Mouse (Mus musculus) layer of hippocampus, postnatal 25 days (tissue): ENCODE results near the gene Eno2. TPM values are rescaled to one million over a fixed set of nuclear protein-coding genes. Genes with fewer than 3 reads are reported as not detected.
"Not testable (repeated sequence)": the region's sequence is repeated elsewhere in the genome, so short reads cannot be mapped to it uniquely, and the experiment has no call there.

Source experiments
- DNase-seq, 2 experiments: peaks; one replicate each; pipeline ENCODE4 v3.0.0; 2022; ENCODE audit warnings: mixed read lengths in 2 of 2, low spot score in 1 of 2; ENCODE audit errors: extremely low spot score in 1 of 2
- total RNA-seq, 2 experiments: library from RNA; stranded (reverse); gene quantifications; 2 replicates each; pipeline ENCODE4 v1.2.3; 2021

Eno2 gene
- total RNA-seq, 2 experiments from 2014 or later, result 947 to 1,030 TPM

- no peak for DNase-seq
Measured at GRCm38 (mm10) chr6:124806446-124807140, 37.1 kb upstream of the Eno2 start.

GRCm38 (mm10) chr6:124805341-124806321 lies 36.2 kb upstream of the Eno2 start:
- peak; percentile 91 to 96 for DNase-seq

- DNase-seq, result no peak
Measured at GRCm38 (mm10) chr6:124804341-124804740, 34.9 kb upstream of the Eno2 start.

GRCm38 (mm10) chr6:124803691-124804090 lies 34.2 kb upstream of the Eno2 start:
- not testable (repeated sequence) for DNase-seq

- DNase-seq, result no peak
Measured at GRCm38 (mm10) chr6:124803061-124803460, 33.6 kb upstream of the Eno2 start.

- DNase-seq, result not testable (repeated sequence)
Measured at GRCm38 (mm10) chr6:124802400-124802799, 32.9 kb upstream of the Eno2 start.

GRCm38 (mm10) chr6:124796200-124796599 lies 26.7 kb upstream of the Eno2 start:
- DNase-seq, result no peak

- no peak for DNase-seq
Measured at GRCm38 (mm10) chr6:124795781-124796180, 26.3 kb upstream of the Eno2 start.

GRCm38 (mm10) chr6:124791911-124792310 lies 22.4 kb upstream of the Eno2 start:
- DNase-seq, result no peak

GRCm38 (mm10) chr6:124790121-124790520 lies 20.6 kb upstream of the Eno2 start:
- DNase-seq, result no peak

GRCm38 (mm10) chr6:124789519-124789918 lies 20.0 kb upstream of the Eno2 start:
- DNase-seq, result no peak

- DNase-seq, result no peak
Measured at GRCm38 (mm10) chr6:124787722-124788121, 18.2 kb upstream of the Eno2 start.

GRCm38 (mm10) chr6:124786756-124787420 lies 17.4 kb upstream of the Eno2 start:
- DNase-seq, result no peak

GRCm38 (mm10) chr6:124782436-124782835 lies 13.0 kb upstream of the Eno2 start:
- DNase-seq, result no peak

- no peak for DNase-seq
Measured at GRCm38 (mm10) chr6:124780917-124781316, 11.4 kb upstream of the Eno2 start.

- DNase-seq, result no peak
Measured at GRCm38 (mm10) chr6:124779984-124780416, 10.5 kb upstream of the Eno2 start.

GRCm38 (mm10) chr6:124779222-124779983 lies 9.9 kb upstream of the Eno2 start, which contains the start of gene Lrrc23:
TSS of gene Lrrc23 (minus strand) at chr6:124779727.
- DNase-seq, result no peak

- no peak for DNase-seq
Measured at GRCm38 (mm10) chr6:124770511-124770910, 1.0 kb upstream of the Eno2 start.

GRCm38 (mm10) chr6:124770013-124770412 lies 540 bp upstream of the Eno2 start:
- no peak for DNase-seq

GRCm38 (mm10) chr6:124768704-124769044 lies 799 bp downstream of the Eno2 start:
- DNase-seq, result no peak
